Comparison of ENCODE assay signal across 18 mouse cellular contexts in genomic region chr2:92751256-92751655, GRCm38 (mm10).
DNase-seq lines count a peak whose midpoint lies in the region; ATAC-seq and TF ChIP-seq lines count a peak whose summit lies in the region.
"Had no signal": no experiment of that assay in that cellular context is flagged by ENCODE, and none has a peak within 500 bp of the region (broad histone marks: within the 10 kb centered on the region; RNA-seq: fewer than 3 reads in every experiment).

No protein-coding gene starts in this region.

- H3K4me3 ChIP-seq in hindbrain, embryonic 10.5 days, result no peak overlapping the region
- H3K4me3 ChIP-seq in hindbrain, embryonic 11.5 days (ENCODE audit: low read depth, low read length), result no peak overlapping the region
- no peak overlapping the region for H3K4me3 ChIP-seq in lung, embryonic 14.5 days (ENCODE audit: low read depth, low read length)
- H3K4me3 ChIP-seq in lung, adult 2 months (replicated peaks; ENCODE audit: extremely low read depth, low read depth, low read length), result no peak overlapping the region
- H3K4me3 ChIP-seq in macrophage (ENCODE audit: inconsistent target), result no peak overlapping the region
- H3K4me3 ChIP-seq: forebrain, embryonic 15.5 days; heart, adult 2 months; layer of hippocampus, adult 2 months; limb, embryonic 10.5 days; liver, embryonic 13.5 days; neural tube, embryonic 13.5 days had no signal

- peaks cover 8% of the 10 kb centered on the region for H3K27me3 ChIP-seq in hindbrain, embryonic 10.5 days (ENCODE audit: insufficient read depth, poor library complexity, severe bottlenecking)
- no peaks in the 10 kb centered on the region for H3K27me3 ChIP-seq in hindbrain, embryonic 11.5 days (ENCODE audit: control insufficient read depth, insufficient read depth, low read length)
- no peaks in the 10 kb centered on the region for H3K27me3 ChIP-seq in lung, embryonic 14.5 days (ENCODE audit: insufficient read depth, low read length)
- H3K27me3 ChIP-seq: forebrain, embryonic 15.5 days; liver, embryonic 13.5 days; neural tube, embryonic 13.5 days; Patski had no signal

- no peak for TF ChIP-seq CTCF in lung, embryonic 14.5 days (IDR thresholded peaks at IDR 0.05; ENCODE audit: low read depth)
- no peak for TF ChIP-seq CTCF in lung, adult 2 months (IDR thresholded peaks at IDR 0.05; ENCODE audit: insufficient read depth, low read length)

- peaks cover 26% of the 10 kb centered on the region for H3K4me1 ChIP-seq in hindbrain, embryonic 10.5 days (replicated peaks)
- no peaks in the 10 kb centered on the region for H3K4me1 ChIP-seq in hindbrain, embryonic 11.5 days (replicated peaks; ENCODE audit: control insufficient read depth, insufficient read depth, low read length)
- no peaks in the 10 kb centered on the region for H3K4me1 ChIP-seq in lung, embryonic 14.5 days (ENCODE audit: insufficient read depth)
- peaks cover 15% of the 10 kb centered on the region for H3K4me1 ChIP-seq in lung, adult 2 months (ENCODE audit: control insufficient read depth, insufficient read depth, low read length)

- H3K27ac ChIP-seq in hindbrain, embryonic 10.5 days, result peak overlapping the region; percentile 18; the same call in 1 of the 2 replicates
- no peak overlapping the region for H3K27ac ChIP-seq in hindbrain, embryonic 11.5 days (ENCODE audit: low read depth, low read length)
- H3K27ac ChIP-seq in lung, embryonic 14.5 days (ENCODE audit: low read depth), result no peak overlapping the region
- 0 out of 2 replicates have a peak overlapping the region, but pooled peaks have one; percentile 2 for H3K27ac ChIP-seq in macrophage
- H3K27ac ChIP-seq: forebrain, embryonic 15.5 days; heart, adult 2 months; hindbrain, postnatal 0 days; layer of hippocampus, adult 2 months; liver, embryonic 13.5 days; neural tube, embryonic 13.5 days had no signal

- no peaks in the 10 kb centered on the region for H3K36me3 ChIP-seq in hindbrain, embryonic 10.5 days
- no peaks in the 10 kb centered on the region for H3K36me3 ChIP-seq in hindbrain, embryonic 11.5 days (ENCODE audit: control insufficient read depth, insufficient read depth, low read length)
- H3K36me3 ChIP-seq in lung, embryonic 14.5 days (ENCODE audit: insufficient read depth), result no peaks in the 10 kb centered on the region
- no peaks in the 10 kb centered on the region for H3K36me3 ChIP-seq in macrophage (ENCODE audit: inconsistent target)
- H3K36me3 ChIP-seq: forebrain, embryonic 15.5 days; limb, embryonic 10.5 days; liver, embryonic 13.5 days; neural tube, embryonic 13.5 days had no signal

- no peak for TF ChIP-seq POLR2A in lung, adult 2 months (IDR thresholded peaks at IDR 0.05; ENCODE audit: borderline replicate concordance, extremely low read depth, low read depth, low read length)

- ATAC-seq in hindbrain, embryonic 11.5 days (ENCODE audit: low FRiP score), result no peak
- ATAC-seq in lung, embryonic 14.5 days (ENCODE audit: insufficient read depth), result peak; percentile 55; the same call in 1 of the 2 replicates
- ATAC-seq: forebrain, embryonic 15.5 days; hindbrain, postnatal 0 days; Patski had no signal

- no peak for DNase-seq in hindbrain, embryonic 10.5 days (ENCODE audit: low spot score)
- DNase-seq in hindbrain, embryonic 11.5 days (ENCODE audit: low spot score), result no peak
- peak; percentile 24 for DNase-seq in lung, embryonic 14.5 days
- DNase-seq in lung, adult 2 months, result no peak
- peak; percentile 71 for DNase-seq in adipocyte (ENCODE audit: low spot score)
- no peak for DNase-seq in urinary bladder, postnatal 10 days (ENCODE audit: low spot score)
- DNase-seq in spleen, adult 18-20 months, result no peak
- DNase-seq: cerebellum, postnatal 36 days; heart, postnatal 10 days; liver, embryonic 13.5 days had no signal

- no peaks in the 10 kb centered on the region for H3K9me3 ChIP-seq in hindbrain, embryonic 10.5 days
- H3K9me3 ChIP-seq in hindbrain, embryonic 11.5 days (ENCODE audit: control insufficient read depth, low read length), result no peaks in the 10 kb centered on the region
- no peaks in the 10 kb centered on the region for H3K9me3 ChIP-seq in lung, embryonic 14.5 days (ENCODE audit: low read depth, low read length)
- H3K9me3 ChIP-seq: forebrain, embryonic 15.5 days; limb, embryonic 10.5 days; liver, embryonic 13.5 days; neural tube, embryonic 13.5 days had no signal

- WGBS in hindbrain, embryonic 10.5 days, result 52% methylated on average over 8 of the region's 8 CpGs
- 45% methylated on average over 8 of the region's 8 CpGs for WGBS in hindbrain, embryonic 11.5 days
- 22% methylated on average over 8 of the region's 8 CpGs for WGBS in lung, embryonic 14.5 days
- 9% methylated on average over 8 of the region's 8 CpGs for WGBS in lung, adult 2 months
- 42% methylated on average over 8 of the region's 8 CpGs for WGBS in macrophage (ENCODE audit: missing documents)

- H3K4me2 ChIP-seq in hindbrain, embryonic 11.5 days (replicated peaks; ENCODE audit: low read depth, low read length), result no peak overlapping the region
- no peak overlapping the region for H3K4me2 ChIP-seq in lung, embryonic 14.5 days
- H3K4me2 ChIP-seq: forebrain, embryonic 15.5 days; liver, embryonic 13.5 days; neural tube, embryonic 13.5 days had no signal

- no peaks in the 10 kb centered on the region for H3K79me2 ChIP-seq in macrophage (ENCODE audit: inconsistent target)

- H3K9ac ChIP-seq in hindbrain, embryonic 11.5 days (ENCODE audit: low read depth, low read length), result no peak overlapping the region
- no peak overlapping the region for H3K9ac ChIP-seq in lung, embryonic 14.5 days
- H3K9ac ChIP-seq: forebrain, embryonic 15.5 days; liver, embryonic 13.5 days; neural tube, embryonic 13.5 days had no signal

Comparison
In these comparisons a context has a peak if more than half of its experiments do, and no peak if none do; other contexts are left out.
1. DNase-seq: peak in lung, embryonic 14.5 days (single experiment) and adipocyte (single experiment); none in hindbrain, embryonic 10.5 days (single experiment), hindbrain, embryonic 11.5 days (single experiment), lung, adult 2 months (single experiment), urinary bladder, postnatal 10 days (single experiment) and spleen, adult 18-20 months (0 of 2).
2. H3K27ac ChIP-seq: peak in hindbrain, embryonic 10.5 days (single experiment) and macrophage (single experiment); none in hindbrain, embryonic 11.5 days (single experiment) and lung, embryonic 14.5 days (single experiment).